Mouse (Mus musculus): ENCODE measurements at regions not wholly inside any gene's neighbourhood (a gene's known extent, or its start where the extent isn't known, plus 50 kb on each side); places are given as distances from the start of the nearest gene placed in this dataset.

DNA sequence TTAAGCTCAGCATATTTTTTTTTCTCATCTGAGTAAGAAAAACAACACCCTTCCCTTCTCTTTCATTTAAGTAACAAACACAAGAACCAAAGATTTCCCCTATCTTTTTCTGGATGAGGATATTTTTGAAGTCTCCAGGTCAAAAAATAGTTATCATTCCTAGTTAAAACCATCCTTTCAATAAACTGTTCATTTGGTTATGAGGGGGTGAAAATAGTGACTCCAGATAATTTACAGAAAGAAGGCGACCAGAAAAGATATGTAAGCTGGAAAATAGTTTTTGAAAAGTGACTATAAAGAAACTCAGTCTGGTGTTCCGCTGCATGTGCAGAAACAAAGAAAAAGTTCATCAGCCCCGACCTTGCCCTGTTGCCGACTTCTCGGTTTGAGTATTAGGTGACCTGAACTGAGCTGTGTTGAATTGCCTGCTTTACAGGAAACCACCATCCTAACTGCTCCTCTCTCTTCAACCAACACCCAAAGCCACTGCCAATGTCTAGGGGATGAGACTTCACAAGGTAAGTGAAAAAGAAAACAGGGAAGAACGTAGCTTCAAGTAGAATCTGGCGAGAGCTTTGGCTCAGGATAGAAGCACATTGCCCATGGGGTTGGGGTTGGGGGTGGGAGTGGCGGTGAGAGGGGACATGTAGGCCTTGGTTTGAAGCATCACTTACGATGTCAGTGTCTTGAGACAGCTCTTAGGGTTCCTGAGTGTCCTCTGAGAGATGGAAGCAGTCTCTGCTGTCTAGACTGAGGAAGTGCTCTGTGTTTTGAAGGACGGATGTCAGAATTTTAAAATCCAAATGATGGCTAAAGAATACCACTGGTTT, 104.6 kb downstream of the Ube2e3 start:
- DNase-seq (ENCODE audit: low spot score) = no peak

DNA sequence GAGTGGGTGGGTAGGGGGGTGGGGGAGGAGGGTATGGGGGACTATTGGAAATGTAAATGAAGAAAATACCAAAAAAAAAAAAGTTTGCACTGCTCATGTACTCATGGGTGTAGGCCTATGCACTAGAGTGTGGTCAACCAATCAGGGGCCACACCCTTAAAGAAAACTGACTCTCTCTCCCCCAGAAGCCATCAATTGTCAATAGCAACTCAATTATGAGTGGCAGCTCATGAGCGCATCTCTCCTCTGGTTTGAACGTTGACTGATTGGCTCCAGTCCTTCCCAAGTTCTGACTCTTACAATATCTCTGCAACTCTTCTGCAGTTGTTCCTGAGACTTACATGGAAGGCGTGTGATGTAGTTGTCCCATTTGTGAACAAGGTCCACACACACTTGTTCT, 105.9 kb downstream of the Ube2e3 start:
- no peak for DNase-seq (ENCODE audit: low spot score)

DNA sequence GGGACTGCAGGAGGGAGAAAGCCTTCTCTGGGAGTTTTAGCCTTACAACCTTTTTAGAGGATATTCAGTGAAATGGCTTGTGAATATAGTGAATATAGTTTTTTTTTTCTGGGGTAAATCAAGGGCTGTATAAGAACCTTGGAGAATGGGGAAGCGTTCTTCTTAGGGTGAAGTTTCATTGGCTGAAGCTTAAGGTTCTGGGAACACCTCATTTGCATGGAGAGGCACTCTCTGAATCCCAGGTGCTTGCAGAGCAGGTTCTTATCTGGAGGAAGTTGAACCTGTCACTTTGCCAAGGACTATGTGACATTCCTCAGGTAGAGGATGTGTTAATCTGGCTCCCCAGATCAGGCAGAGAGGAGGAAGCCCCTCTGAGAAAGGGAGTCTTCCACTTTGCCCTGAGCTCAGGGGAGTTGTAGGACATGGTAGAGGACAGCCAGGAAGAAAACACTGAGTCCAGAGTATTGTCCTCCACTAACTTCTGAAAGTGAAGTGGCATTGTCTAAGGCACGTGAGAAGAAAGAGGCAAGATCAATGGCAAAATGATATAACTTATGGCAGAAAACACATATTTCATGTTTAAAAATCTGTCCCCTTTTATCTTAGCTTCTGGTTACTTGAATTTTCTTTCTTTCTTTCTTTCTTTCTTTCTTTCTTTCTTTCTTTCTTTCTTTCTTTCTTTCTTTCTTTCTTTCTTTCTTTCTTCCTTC, 106.9 kb downstream of the Ube2e3 start:
- no peak for DNase-seq (ENCODE audit: low spot score)

DNA sequence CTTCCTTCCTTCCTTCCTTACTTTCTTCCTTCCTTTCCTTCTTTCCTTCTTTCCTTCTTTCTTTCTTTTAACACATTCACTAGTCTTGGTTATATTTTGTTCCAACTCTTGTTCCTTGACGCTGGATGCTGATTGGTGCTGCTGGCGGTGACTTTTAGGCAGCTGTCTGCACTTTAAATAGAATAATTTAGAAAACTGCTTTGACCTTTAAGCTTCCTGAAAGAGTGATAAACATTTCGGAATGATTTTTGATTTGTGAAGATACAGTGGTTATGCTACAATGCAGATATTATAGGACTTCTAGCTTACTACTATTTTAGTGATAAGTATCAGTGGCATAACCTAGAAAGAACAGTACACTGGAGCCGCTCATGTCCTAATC, 107.5 kb downstream of the Ube2e3 start:
- no peak for DNase-seq (ENCODE audit: low spot score)

DNA sequence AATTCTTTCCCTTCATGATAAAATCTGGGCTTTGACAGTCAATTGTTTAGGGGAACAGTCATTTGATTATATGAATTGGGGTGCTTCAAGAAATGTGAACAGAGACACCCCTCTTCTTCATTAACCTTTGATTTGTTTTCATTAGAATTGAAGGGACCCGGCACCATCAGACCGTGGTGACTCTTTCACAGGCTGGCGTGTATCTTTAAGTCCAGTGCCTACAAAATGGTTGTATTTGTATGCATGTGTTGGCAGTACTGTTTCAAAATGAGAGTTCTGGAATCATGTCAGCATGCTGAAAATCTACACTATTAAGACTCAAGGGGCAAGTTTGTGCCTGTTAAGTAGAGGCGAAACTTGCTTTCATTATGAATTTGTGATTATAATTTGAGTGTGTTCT, 108.2 kb downstream of the Ube2e3 start:
- DNase-seq (ENCODE audit: low spot score) = no peak

DNA sequence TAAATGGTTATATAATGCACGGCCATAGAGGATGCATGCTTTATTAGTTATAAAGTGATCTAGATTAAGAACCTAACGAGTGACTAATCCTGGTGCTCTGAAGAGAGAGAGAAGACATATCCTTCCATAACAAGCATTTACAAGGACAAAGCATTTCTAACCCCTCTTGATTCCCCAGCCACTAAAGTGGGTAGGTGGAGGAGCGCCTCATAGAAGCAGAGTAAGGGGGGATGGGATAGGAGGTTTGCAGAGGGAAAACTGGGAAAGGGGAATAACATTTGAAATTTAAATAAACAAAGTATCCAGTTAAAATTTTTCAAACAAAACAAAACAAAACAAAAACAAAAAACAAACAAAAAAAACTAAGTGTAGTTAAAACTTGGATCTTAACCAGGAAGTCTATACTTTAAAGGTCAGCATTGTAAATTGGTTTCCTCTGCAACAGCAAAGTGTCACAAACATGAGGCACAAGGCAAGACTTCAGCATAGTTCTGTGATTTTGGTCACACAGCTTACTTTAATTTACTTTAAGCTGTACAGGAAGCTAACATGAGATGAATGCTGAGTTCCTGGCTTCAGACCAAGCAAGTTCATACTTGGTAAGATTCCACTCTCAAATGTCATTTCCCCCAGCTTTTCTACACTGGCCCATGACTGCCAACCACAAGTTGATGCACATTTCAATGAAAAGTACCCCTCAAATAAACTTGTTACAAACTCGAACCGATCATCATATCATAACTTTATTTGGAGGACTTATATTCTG, 109.9 kb downstream of the Ube2e3 start:
- no peak for DNase-seq (ENCODE audit: low spot score)

DNA sequence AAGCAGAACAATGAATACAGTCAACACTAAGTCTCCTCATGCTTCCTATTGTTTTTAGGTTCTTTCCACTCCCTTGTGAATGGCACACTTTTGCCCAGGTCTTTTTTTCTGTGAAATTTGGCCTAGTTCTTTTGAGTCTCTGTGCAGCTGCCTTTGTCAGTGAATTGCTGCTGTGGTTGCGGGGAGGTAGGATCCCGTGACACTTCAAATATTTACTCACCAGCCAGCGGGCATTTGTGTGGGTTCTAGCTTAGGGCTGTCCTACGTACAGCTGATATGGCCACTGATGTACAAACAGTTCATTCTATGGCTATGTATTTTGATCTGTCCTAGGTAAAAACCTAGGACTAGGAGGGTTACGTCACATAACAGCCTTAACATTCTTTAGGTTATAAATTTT, 112.1 kb downstream of the Ube2e3 start:
- DNase-seq (ENCODE audit: low spot score) = no peak

DNA sequence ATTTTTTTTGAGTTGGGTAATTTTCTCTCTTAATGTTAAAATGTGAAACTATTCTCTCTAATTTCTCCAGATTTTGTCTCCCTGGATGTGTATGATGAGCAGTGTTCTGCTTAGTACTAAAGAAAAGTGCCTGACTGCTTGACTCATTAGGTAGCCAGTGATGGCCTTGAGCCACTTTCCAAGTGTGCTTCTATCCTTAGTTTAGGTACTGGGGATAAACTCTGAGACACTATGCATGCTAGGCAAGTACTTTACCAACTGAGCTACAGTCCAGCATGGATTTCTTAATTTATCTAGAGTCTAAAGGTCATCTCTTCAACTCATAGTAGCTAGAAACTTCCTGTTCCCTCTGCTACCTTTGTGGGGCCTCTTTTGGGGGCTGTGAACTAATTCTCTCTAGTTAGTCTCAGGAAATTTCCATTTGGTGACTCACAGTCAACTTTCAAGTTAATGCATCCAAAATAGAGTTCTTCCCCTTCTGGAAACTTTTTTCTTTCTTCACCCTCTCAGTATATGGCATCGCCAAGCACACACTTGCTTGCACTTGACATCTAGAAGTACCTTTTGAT, 112.8 kb downstream of the Ube2e3 start:
- DNase-seq (ENCODE audit: low spot score) = no peak

DNA sequence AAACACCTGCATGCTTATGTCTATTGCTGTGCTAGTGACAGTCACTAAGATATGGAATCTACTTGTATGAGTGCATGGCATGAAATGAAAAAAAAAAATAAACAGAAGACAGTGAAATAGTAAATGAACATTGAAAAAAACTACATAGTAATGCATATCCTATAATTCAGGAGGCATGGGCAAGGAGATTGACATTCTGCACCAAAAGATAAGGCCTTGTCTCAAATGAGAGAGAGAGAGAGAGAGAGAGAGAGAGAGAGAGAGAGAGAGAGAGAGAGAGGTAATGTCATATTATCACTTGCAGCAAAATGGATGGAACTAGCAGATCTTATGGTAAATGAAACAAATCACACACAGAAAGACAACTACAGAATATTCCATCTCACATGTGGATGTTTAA, 115.4 kb downstream of the Ube2e3 start:
- DNase-seq (ENCODE audit: low spot score) = no peak

DNA sequence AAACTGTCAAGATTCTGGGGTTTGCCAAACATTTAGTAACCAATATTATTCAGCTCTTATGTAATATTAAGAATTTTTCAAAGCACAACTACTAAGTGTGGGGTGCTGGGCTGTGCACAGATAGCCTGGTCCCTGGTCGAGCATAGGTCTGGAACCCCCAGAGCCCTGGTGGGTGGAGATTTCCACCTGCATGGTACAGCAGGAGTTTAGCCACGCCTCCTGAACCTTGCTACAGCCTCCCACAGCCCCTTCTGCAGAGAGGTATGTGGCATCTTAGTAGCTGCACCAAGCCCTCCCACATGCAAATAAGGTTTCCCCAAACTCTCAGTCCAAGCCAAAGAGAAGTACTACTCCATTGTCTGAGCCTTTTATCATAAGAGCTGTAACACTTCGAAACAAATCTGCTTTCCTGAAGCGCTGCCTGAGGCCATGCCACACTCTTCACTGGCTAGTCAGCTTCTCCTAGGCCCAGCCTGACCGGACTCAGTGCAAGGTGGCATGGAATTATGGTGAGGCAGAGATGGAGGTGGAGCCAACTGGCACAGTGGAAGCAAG, 116.1 kb downstream of the Ube2e3 start:
- no peak for DNase-seq (ENCODE audit: low spot score)

DNA sequence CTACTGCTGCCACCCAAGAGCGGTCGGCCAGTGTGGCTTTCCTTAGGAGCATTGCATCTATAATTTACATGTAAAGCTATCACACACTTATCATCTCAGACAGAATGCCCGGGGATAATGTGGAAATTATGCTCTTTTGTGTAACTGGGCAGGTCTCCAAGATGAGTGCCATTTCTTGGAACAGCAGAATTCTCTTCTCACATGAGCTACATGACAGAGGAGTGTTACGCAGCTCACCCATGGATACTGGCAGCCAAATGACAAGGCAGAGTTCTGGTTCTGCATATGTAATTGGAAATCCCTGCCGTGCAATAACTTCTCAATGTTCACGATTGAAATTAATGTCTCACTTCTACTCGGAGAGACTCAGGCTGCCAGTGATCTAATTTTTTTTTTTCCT, 119.1 kb downstream of the Ube2e3 start:
- DNase-seq (ENCODE audit: low spot score) = no peak

DNA sequence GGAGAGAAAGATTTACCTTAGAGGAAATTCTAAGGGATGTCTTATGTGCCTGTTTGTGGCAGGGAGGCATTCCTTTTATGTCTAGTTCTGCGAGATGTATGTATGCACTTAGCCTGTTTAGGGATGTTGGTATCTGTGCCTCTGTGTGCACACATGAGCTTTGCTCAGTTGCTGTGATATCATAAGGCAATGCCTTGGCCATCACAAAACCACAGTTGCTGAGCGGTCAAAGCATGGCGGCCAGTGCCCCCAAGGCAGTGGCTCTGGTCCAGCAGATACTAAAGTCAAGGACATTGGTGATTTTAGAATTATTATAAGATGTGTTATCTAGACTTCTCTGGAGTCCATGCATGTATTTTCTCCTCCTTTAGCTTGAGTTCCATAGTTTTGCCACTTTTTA, 119.5 kb downstream of the Ube2e3 start:
- DNase-seq (ENCODE audit: low spot score) = no peak

DNA sequence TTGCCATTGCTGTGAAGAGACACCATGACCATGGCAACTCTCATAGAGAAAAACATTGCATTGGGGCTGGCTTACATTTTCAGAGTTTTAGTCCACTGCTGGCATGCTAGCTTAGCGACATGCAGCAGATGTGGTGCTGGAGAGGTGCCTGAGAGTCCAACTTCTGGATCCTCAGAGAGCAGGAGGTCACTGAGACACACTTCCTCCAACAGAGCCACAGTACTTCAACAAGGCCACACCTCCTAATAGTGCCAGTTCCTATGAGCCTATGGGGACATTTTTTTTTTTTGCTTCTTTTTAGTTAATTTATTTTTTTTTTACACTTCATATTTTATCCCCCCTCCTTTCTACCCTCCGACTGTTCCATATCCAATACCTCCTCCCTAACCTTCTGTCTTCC, 120.3 kb downstream of the Ube2e3 start:
- no peak for DNase-seq (ENCODE audit: low spot score)

DNA sequence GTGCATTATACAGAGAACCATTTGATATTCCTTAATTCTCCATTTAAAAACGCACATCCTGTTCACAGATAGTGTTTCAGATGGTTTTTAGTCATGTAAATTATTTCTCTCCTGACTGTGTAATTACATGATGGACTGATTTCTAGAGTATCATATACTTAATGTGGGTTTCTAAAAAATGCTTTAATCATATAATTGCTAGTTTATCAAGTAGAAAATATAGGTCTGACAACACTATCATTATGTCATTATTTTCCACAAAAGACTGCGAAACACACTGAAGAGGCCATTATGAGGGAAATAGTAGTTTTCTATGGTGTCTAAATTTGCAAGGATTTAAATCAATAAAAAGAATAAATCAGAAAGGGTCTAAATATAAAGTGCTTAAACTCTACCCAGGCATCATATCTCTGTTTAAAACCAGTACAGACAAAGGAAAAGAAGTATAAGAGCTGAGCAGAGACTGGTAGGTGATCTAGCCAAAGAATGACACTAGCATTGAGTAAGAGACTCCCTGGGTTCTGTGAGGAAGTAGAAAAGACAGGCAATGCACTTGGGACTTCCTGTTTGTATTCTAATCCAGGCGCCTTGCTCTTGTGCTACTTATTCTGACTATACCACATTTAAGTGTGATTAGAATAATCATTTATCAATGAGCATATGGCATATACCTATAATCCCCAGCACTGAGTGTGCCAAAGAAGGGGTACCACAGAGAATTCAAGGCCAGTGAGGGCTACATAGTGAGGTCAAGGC, 127.1 kb downstream of the Ube2e3 start:
- DNase-seq (ENCODE audit: low spot score) = no peak

DNA sequence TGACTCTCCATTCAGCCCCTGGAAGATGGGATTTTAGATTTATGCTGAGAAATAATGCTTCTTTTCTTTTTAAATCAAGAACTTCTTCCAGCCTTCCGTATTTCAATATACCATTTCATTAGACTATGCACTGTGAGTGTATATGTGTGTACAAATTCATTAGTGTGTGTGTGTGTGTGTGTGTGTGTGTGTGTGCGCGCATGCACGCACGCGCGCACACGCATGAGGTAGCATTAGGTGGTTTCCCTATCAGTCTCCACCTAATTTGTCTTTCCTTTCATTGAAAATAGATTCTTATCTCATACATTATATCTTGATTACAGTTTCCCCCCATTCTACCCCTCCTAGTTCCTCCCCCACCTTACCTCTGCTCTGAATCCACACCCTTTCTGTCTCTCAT, 130.7 kb downstream of the Ube2e3 start:
- DNase-seq (ENCODE audit: low spot score) = no peak

DNA sequence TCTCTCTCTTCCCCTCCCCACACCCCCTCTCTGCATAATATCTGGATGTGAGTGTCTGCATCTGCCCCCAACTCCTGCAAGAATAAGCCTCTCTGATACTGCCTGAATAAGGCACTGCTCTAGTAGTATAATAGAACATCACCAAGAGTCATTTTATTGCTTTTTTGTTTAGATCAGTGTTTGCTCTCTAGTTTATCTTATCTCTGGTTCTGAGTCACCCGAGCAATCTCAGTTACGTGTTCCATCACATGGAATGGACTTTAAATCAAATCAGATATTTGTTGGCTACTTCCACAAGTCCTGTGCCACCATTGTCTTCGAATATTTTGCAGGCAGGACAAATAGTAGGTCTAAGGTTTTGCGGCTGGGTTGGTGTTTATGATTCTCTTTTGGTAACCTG, 131.5 kb downstream of the Ube2e3 start:
- DNase-seq (ENCODE audit: low spot score) = no peak

DNA sequence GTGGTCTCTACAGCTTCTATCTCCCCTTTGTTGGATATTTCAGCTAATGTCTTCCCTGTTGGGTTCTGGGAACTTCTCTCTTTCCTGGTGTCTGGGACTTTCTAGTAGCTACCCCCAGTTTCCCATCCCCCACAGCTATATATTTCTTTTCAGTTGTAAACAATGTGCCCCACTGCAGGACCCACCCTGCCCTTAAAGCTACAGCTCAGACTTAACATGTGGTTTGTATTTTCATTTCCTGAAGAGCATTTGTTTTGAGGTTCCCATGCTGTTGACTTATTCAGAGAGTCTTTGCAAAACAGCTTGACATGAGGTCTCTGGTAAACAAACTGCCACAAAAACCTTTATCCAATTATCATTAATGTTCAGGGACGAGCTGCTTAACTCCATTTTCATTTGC, 136.9 kb downstream of the Ube2e3 start:
- no peak for DNase-seq (ENCODE audit: low spot score)

DNA sequence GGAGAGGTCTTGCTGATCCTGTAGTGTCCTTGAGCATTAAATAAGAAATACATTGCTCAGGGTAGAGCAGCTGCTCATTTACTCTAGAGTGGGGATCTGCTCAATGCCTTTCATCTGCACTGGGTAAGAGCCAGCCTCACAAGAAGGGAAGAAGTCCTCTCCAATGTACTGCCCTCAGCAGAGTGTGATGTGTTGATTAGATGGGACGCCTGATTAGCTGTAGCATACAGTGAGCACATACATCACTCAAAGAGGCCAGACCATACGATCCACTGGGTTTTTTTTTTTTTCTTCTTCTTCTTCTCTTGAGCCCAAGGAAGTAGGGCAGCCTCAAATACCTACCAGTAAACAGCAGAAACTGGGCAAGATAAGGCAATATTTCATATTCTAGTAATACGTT, 140.7 kb downstream of the Ube2e3 start:
- no peak for DNase-seq (ENCODE audit: low spot score)

DNA sequence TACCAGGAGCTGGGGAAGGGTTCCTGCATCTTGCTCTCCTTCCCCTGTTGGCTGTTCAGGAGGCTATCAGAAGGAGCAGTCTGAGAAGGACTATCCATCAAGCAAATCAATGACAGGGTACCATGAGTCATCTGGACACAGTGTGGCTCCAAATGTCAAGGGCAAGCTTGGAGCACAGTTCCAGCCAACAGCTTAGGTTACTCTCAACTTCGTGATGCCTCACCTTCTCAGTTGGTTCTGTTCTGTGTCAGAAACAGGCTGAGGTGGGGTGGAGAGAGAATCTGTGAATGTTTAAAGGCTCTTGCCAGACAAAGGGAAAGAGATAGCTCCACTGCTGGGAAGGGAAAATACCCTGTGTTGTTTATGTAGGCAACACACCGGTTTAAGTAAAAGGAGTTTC, 141.9 kb downstream of the Ube2e3 start:
- DNase-seq (ENCODE audit: low spot score) = no peak

DNA sequence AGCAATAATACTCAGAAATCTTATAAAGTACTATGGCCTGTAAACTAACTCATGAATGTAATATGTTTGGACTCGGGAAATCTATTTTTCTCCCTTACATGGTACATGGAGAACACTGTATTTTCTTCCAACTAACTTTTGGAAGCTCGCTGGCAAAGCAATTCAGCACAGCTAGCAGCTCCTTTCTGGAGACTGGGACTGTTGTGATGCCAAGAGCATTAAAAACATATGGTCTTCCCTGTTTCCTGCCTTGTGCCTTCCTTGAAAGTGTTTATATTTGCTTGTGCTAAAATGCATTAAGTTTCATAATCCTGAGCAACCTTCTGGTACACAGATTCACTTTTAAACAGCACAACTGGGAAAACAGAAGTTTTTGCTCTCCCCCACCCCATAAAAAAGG, 142.3 kb downstream of the Ube2e3 start:
- DNase-seq (ENCODE audit: low spot score) = no peak

DNA sequence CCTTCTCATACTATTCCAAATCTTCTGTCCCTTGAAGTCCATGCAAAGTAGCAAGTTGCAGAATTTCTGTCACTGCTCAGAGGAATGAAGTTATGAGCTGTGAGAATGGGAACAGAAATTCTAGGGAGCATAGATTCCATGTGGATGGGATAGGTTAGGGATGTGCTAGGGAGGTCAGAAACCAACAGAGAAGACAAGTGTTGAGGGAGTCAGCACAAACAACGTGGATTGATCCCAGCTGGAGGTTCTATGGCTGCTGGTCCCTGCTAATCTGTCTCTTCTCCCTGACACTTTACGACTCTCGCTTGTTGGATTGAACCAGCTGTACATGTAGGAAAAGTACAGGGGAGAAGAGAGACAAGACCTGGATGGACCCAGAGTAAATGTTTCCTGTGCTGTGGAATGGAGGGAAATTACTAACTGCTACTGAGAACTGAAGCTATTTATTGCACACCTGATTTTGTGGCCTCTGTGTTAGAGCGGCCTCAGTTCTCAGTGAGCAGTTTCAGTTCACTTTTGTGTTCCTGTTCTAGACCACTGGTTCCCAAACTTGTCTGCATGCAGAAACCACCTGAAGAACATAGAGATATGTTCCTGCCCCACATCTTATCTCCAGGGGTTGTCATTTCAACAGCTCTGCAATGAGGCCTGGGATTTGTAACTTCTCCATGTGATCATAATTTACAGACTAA, 151.0 kb downstream of the Ube2e3 start:
- DNase-seq (ENCODE audit: low spot score) = no peak

Measured in yolk sac, embryonic 10.5 days (tissue).